Mouse (Mus musculus) liver, embryonic 12.5 days (tissue): ENCODE measurements around the gene Rsph10b. TPM values are rescaled to one million over a fixed set of nuclear protein-coding genes. Genes with fewer than 3 reads are reported as not detected.
"Not testable (repeated sequence)": the region's sequence is repeated elsewhere in the genome, so short reads cannot be mapped to it uniquely, and the experiment has no call there.

Experiments
- ATAC-seq: fragments of 200-750 bp; cut with Nextera tagmentation; 2 replicates; pipeline ENCODE4 v1.8.0; 2017; ENCODE audit warnings: moderate number of reproducible peaks, mild to moderate bottlenecking, moderate library complexity
- H3K27ac ChIP-seq: fragments of 300-500 bp; sonication (generic); 2 replicates; pipeline ENCODE4 v1.5.1; 2016; ENCODE audit warnings: mild to moderate bottlenecking
- H3K27me3 ChIP-seq: fragments of 300-500 bp; sonication (generic); replicated peaks from 2 replicates; pipeline ENCODE4 v1.6.1; 2016; ENCODE audit warnings: mild to moderate bottlenecking, moderate library complexity
- H3K36me3 ChIP-seq: fragments of 300-500 bp; sonication (generic); 2 replicates; pipeline ENCODE4 v1.6.1; 2016; ENCODE audit warnings: mild to moderate bottlenecking, moderate library complexity
- H3K4me1 ChIP-seq: fragments of 300-500 bp; sonication (generic); 2 replicates; pipeline ENCODE4 v1.6.1; 2016
- H3K4me2 ChIP-seq: fragments of 300-500 bp; sonication (generic); 2 replicates; pipeline ENCODE4 v1.6.1; 2016; ENCODE audit warnings: mild to moderate bottlenecking, moderate library complexity
- H3K4me3 ChIP-seq: fragments of 300-500 bp; sonication (generic); 2 replicates; pipeline ENCODE4 v1.5.1; 2016; ENCODE audit warnings: mild to moderate bottlenecking, moderate library complexity
- H3K9ac ChIP-seq: fragments of 300-500 bp; sonication (generic); 2 replicates; pipeline ENCODE4 v1.6.1; 2016; ENCODE audit warnings: mild to moderate bottlenecking, moderate library complexity
- H3K9me3 ChIP-seq: fragments of 300-500 bp; sonication (generic); replicated peaks from 2 replicates; pipeline ENCODE4 v1.6.1; 2016; ENCODE audit warnings: mild to moderate bottlenecking, moderate library complexity
- WGBS: fragments of 180-500 bp; shearing (Covaris S2); methylation state at CpG from one replicate; pipeline ENCODE4 v1.1.7; 2016; ENCODE audit not compliant: insufficient replicate concordance; 5-methylcytosine and 5-hydroxymethylcytosine counted together
- polyA plus RNA-seq: library from polyadenylated mRNA; unstranded; fragments of >200 nt; fragmentation: Nextera tagmentation; extraction: Ambion mirVana; gene quantifications from 2 replicates; pipeline ENCODE4 v1.2.1, GENCODE M21; 2016

The Rsph10b gene
- polyA plus RNA-seq, 1 experiment from 2014 or later = 0.37 TPM

DNA sequence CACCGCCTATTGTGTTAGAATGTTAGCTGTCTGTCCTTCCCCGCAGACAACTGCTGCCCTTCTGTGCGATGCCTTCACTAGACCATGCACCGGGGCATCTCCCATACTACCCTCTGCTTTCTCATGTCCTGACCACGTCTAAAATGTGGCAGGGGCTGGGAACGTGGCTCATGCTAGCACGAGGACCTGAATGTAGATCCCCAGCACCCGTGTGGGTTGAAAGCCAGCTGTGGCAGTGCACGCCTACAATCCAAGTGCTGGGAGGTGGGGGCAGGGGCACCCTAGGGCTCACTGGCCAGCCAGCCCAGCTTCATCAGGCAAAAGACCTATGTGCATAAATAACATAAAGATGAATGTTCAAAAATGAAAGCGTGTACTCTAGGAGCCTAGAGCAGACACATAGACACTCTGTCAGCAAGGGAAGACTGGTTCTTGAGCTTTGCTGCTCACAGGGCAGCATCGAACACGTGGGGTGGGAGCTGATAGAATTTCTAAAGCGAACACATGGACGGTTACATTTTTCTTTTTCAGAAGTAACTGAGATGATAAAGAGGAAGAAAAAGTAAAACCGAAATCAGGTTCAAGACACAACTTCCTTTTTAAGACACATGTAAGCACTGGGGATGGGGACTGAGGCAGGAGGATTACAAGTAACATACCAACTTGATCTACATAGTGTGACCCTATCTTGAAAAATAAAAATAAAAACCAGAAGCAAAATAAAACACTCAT is 69.8 kb downstream of the Rsph10b start:
- peaks cover 4% of the 10 kb centered on the region; the same call in 1 of the 2 replicates for H3K4me1 ChIP-seq
- H3K36me3 ChIP-seq = peaks cover 90% of the 10 kb centered on the region
- 84% methylated on average over 15 of the region's 15 CpGs for WGBS
- H3K9ac ChIP-seq = no peak overlapping the region
- no peaks in the 10 kb centered on the region for H3K9me3 ChIP-seq
- no peak overlapping the region for H3K4me2 ChIP-seq
- H3K4me3 ChIP-seq = no peak overlapping the region
- H3K27ac ChIP-seq = no peak overlapping the region
- no peaks in the 10 kb centered on the region for H3K27me3 ChIP-seq
- ATAC-seq = no peak

DNA sequence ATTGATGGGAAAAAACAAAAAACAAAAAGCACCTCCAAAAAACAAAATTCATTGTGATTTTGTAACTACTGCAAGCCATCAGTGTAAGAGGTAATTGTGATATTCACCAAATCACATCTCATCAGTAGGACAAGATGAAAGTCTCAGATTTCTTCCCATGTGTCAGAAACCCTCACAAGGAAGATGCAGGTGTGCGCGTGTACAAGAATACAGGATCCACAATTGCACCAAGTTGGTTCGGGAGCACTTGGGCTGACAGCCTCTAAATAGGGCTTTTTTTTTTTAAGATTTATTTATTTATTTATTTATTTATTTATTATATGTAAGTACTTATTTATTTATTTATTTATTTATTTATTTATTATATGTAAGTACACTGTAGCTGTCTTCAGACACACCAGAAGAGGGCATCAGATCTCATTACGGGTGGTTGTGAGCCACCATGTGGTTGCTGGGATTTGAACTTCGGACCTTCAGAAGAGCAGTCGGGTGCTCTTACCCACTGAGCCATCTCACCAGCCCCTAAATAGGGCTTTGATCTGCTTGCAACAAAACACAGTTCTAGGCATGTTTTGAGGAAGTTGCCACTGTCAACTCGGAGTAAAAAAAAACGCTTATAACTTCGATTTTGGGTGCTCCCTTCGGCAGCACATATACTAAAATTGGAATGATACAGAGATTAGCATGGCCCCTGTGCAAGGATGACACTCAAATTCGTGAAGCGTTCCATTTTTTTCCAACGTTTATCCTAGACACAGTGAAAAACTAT is 80.7 kb downstream of the Rsph10b start:
- ATAC-seq, H3K27me3 ChIP-seq, H3K9me3 ChIP-seq: not testable (repeated sequence)
- peaks cover 19% of the 10 kb centered on the region for H3K4me1 ChIP-seq
- peak overlapping the region; percentile 71 for H3K4me2 ChIP-seq
- peak overlapping the region; percentile 88 for H3K27ac ChIP-seq
- 35% methylated on average over 13 of the region's 13 CpGs for WGBS
- peak overlapping the region; percentile 94 for H3K4me3 ChIP-seq
- peak overlapping the region; percentile 88 for H3K9ac ChIP-seq
- peaks cover 40% of the 10 kb centered on the region for H3K36me3 ChIP-seq

DNA sequence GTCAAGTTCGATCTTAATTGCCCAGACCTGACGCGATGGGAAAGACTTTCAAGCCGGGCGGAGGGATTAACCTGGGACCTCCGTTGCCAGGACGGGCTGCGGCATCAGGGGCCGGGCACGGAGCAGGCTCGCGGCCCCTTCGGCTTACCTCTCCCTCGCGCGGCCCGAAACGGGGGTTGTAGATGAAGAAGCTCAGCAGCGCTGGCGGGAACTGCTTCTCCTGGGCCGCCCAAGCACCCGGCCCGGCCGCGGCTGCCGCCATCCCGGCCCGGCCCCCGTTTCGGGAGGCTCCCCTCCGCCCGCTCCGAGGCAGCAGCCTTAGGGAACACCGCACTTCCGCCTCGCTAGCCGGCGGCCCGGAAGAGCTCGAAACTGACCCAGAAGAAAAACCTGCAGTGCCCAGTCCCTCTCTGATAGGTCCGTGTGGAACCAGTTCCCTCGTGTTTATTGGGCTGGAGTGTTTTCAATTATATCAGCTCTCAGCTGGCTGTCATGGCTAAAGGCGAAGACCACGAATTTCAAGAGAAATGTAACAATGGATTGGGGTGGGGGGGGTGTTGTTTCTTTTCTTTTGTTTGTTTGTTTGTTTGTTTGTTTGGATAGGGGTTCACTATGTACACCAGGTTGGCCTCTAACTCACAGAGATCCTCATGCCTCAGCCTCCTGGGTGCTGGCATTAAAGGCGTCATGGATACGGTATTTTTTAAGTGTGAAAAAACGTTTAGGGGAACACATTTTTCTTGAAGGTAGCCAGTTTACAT is 81.9 kb downstream of the Rsph10b start, which contains the start of gene Ccz1:
Gene Ccz1 (minus strand): TSS at position 327 of the 761 bp plus-strand sequence.
- H3K4me1 ChIP-seq = peaks cover 19% of the 10 kb centered on the region

GRCm38 (mm10) chr5:144015312-144015650 is 82.4 kb downstream of the Rsph10b start:
- Histone ChIP-seq H3K4me3 (peak overlapping the region; percentile 94), H3K27ac (peak overlapping the region; percentile 65; the same call in 1 of the 2 replicates), H3K4me2 (peak overlapping the region; percentile 71), H3K27me3 (no peaks in the 10 kb centered on the region), H3K4me1 (peaks cover 19% of the 10 kb centered on the region), H3K9me3 (no peaks in the 10 kb centered on the region), H3K36me3 (peaks cover 24% of the 10 kb centered on the region), H3K9ac (no peak overlapping the region)
- WGBS = 48% methylated on average over 3 of the region's 3 CpGs
- no peak for ATAC-seq

More for the DNA sequence above, 81.9 kb downstream of the Rsph10b start, which contains the start of gene Ccz1:
- H3K9me3 ChIP-seq = no peaks in the 10 kb centered on the region
- peak within 1 kb of the TSS; percentile 88 for H3K27ac ChIP-seq
- H3K4me2 ChIP-seq = peak within 1 kb of the TSS; percentile 71
- H3K27me3 ChIP-seq = no peaks in the 10 kb centered on the region
- ATAC-seq = peak; percentile 99
- H3K36me3 ChIP-seq = peaks cover 28% of the 10 kb centered on the region
- peak within 1 kb of the TSS; percentile 94 for H3K4me3 ChIP-seq
- H3K9ac ChIP-seq = peak within 1 kb of the TSS; percentile 88
- 4% methylated on average over 47 of the region's 47 CpGs for WGBS

- H3K27ac ChIP-seq = no peak overlapping the region
- H3K4me3 ChIP-seq = no peak overlapping the region
- H3K4me1 ChIP-seq = peaks cover 19% of the 10 kb centered on the region
- peaks cover 19% of the 10 kb centered on the region for H3K36me3 ChIP-seq
- no peak overlapping the region for H3K4me2 ChIP-seq
- WGBS = 79% methylated on average over 9 of the region's 9 CpGs
- H3K9ac ChIP-seq = no peak overlapping the region
- no peaks in the 10 kb centered on the region for H3K9me3 ChIP-seq
- ATAC-seq = no peak
- no peaks in the 10 kb centered on the region for H3K27me3 ChIP-seq
Observed at GRCm38 (mm10) chr5:144015845-144016244, 83.0 kb downstream of the Rsph10b start.

- Histone ChIP-seq H3K27me3 (peaks cover 18% of the 10 kb centered on the region; the same call in 1 of the 2 replicates), H3K4me2 (no peak within 1 kb of the TSS), H3K9ac (no peak within 1 kb of the TSS), H3K9me3 (no peaks in the 10 kb centered on the region), H3K4me3 (no peak within 1 kb of the TSS), H3K27ac (no peak within 1 kb of the TSS), H3K4me1 (no peaks in the 10 kb centered on the region), H3K36me3 (no peaks in the 10 kb centered on the region)
- ATAC-seq = no peak
- 50% methylated on average over 11 of the region's 11 CpGs for WGBS
Observed at GRCm38 (mm10) chr5:144026620-144027263, 93.9 kb downstream of the Rsph10b start, which contains the start of gene Ocm. Gene Ocm, minus strand, starts transcription at chr5:144026670.

- ATAC-seq = no peak
- H3K4me1 ChIP-seq = no peaks in the 10 kb centered on the region
- H3K4me2 ChIP-seq = no peak overlapping the region
- H3K27me3 ChIP-seq = 0 out of 2 replicates have a peak, but pooled peaks cover 6% of the 10 kb centered on the region
- no peaks in the 10 kb centered on the region for H3K9me3 ChIP-seq
- H3K9ac ChIP-seq = no peak overlapping the region
- WGBS = 72% methylated on average over 7 of the region's 7 CpGs
- H3K4me3 ChIP-seq = no peak overlapping the region
- no peaks in the 10 kb centered on the region for H3K36me3 ChIP-seq
- no peak overlapping the region for H3K27ac ChIP-seq
Observed at GRCm38 (mm10) chr5:144032491-144032890, 99.7 kb downstream of the Rsph10b start.

GRCm38 (mm10) chr5:144034567-144034966 is 101.7 kb downstream of the Rsph10b start:
- Histone ChIP-seq H3K27me3 (0 out of 2 replicates have a peak, but pooled peaks cover 6% of the 10 kb centered on the region), H3K4me1 (peaks cover 8% of the 10 kb centered on the region), H3K4me3 (no peak overlapping the region), H3K36me3 (no peaks in the 10 kb centered on the region), H3K4me2 (no peak overlapping the region), H3K27ac (no peak overlapping the region), H3K9ac (no peak overlapping the region), H3K9me3 (no peaks in the 10 kb centered on the region)
- no peak for ATAC-seq
- 42% methylated on average over 7 of the region's 7 CpGs for WGBS

Other genes with a start within 250 kb of the Rsph10b start
- gene Usp42, start 200.8 kb upstream of the Rsph10b start, polyA plus RNA-seq = 8.0 and 8.4 TPM in 2 replicates
- gene Eif2ak1, start 115.2 kb upstream of the Rsph10b start, polyA plus RNA-seq = 109 and 110 TPM in 2 replicates
- 0.41 and 0.54 TPM in 2 replicates for gene Ankrd61, start 35.4 kb upstream of the Rsph10b start, polyA plus RNA-seq
- gene Aimp2, start 23.2 kb upstream of the Rsph10b start, polyA plus RNA-seq = 82.8 and 83.1 TPM in 2 replicates
- 23.8 and 24.8 TPM in 2 replicates for gene Pms2, start 23.1 kb upstream of the Rsph10b start, polyA plus RNA-seq
- gene Gm42421, start 4.9 kb upstream of the Rsph10b start, polyA plus RNA-seq = 0.18 TPM in 1 of 2 replicates, not detected in the other
- gene Ccz1, start 81.8 kb downstream of the Rsph10b start, polyA plus RNA-seq = 58.9 and 62.1 TPM in 2 replicates
- not detected in 2 replicates for gene Ocm, start 93.6 kb downstream of the Rsph10b start, polyA plus RNA-seq
- 4.1 and 4.3 TPM in 2 replicates for gene Lmtk2, start 167.4 kb downstream of the Rsph10b start, polyA plus RNA-seq